ENCODE assay signal across 7 mouse cellular contexts in genomic region chr8:45780585-45780984, GRCm38 (mm10).
DNase-seq lines count a peak whose midpoint lies in the region; ATAC-seq and TF ChIP-seq lines count a peak whose summit lies in the region.

No protein-coding gene starts in this region.

- H3K4me1 ChIP-seq in hindbrain, embryonic 14.5 days (replicated peaks; ENCODE audit: control insufficient read depth, insufficient read depth, low read length), result no peaks in the 10 kb centered on the region
- H3K4me1 ChIP-seq in hindbrain, embryonic 12.5 days, result no peaks in the 10 kb centered on the region
- H3K4me1 ChIP-seq in thymus, adult 2 months (replicated peaks; ENCODE audit: control insufficient read depth, insufficient read depth, low read length), result no peaks in the 10 kb centered on the region
- no peaks in the 10 kb centered on the region for H3K4me1 ChIP-seq in stomach, postnatal 0 days (replicated peaks; ENCODE audit: control insufficient read depth, insufficient read depth)

- H3K9me3 ChIP-seq in hindbrain, embryonic 14.5 days (ENCODE audit: control insufficient read depth, low read length), result no peaks in the 10 kb centered on the region
- H3K9me3 ChIP-seq in hindbrain, embryonic 12.5 days (replicated peaks), result no peaks in the 10 kb centered on the region
- no peaks in the 10 kb centered on the region for H3K9me3 ChIP-seq in stomach, postnatal 0 days (ENCODE audit: control insufficient read depth, low read length)

- 61% methylated on average over 4 of the region's 4 CpGs for WGBS in hindbrain, embryonic 14.5 days
- WGBS in hindbrain, embryonic 12.5 days, result 69% methylated on average over 4 of the region's 4 CpGs
- 44% methylated on average over 4 of the region's 4 CpGs for WGBS in thymus, adult 2 months
- WGBS in stomach, postnatal 0 days, result 48% methylated on average over 4 of the region's 4 CpGs

- no peak for TF ChIP-seq CTCF in thymus, adult 2 months (IDR thresholded peaks at IDR 0.05; ENCODE audit: borderline replicate concordance, control insufficient read depth, extremely low read depth, insufficient read depth, low read length, poor library complexity)
- peak; percentile 76 for TF ChIP-seq CTCF in stomach, postnatal 0 days (IDR thresholded peaks at IDR 0.05; ENCODE audit: low read depth)

- DNase-seq in hindbrain, embryonic 14.5 days (ENCODE audit: low spot score), result peak; percentile 83
- DNase-seq in thymus, postnatal 0 days (ENCODE audit: low spot score), result peak; percentile 23
- DNase-seq in thymus, adult 2 months, result no peak
- DNase-seq in c-Kit-positive CD71-positive TER-119-positive erythroid progenitor cells, embryonic 14.5 days (ENCODE audit: low spot score), result peak; percentile 3
- no peak for DNase-seq in stomach, postnatal 0 days (ENCODE audit: low spot score)
- DNase-seq in spleen, adult 12 weeks (ENCODE audit: low spot score), result no peak

- H3K9ac ChIP-seq in hindbrain, embryonic 14.5 days, result no peak overlapping the region
- H3K9ac ChIP-seq in hindbrain, embryonic 12.5 days, result no peak overlapping the region
- no peak overlapping the region for H3K9ac ChIP-seq in stomach, postnatal 0 days (ENCODE audit: low read length)

- no peak overlapping the region for H3K27ac ChIP-seq in hindbrain, embryonic 14.5 days
- H3K27ac ChIP-seq in hindbrain, embryonic 12.5 days, result no peak overlapping the region
- H3K27ac ChIP-seq in thymus, adult 2 months (ENCODE audit: control insufficient read depth, insufficient read depth, low read length), result no peak overlapping the region
- no peak overlapping the region for H3K27ac ChIP-seq in stomach, postnatal 0 days (replicated peaks)

- H3K36me3 ChIP-seq in hindbrain, embryonic 14.5 days (replicated peaks; ENCODE audit: control insufficient read depth, insufficient read depth), result peaks cover 48% of the 10 kb centered on the region
- H3K36me3 ChIP-seq in hindbrain, embryonic 12.5 days, result peaks cover 20% of the 10 kb centered on the region
- H3K36me3 ChIP-seq in thymus, adult 2 months (ENCODE audit: control insufficient read depth, insufficient read depth, low read length), result no peaks in the 10 kb centered on the region
- no peaks in the 10 kb centered on the region for H3K36me3 ChIP-seq in stomach, postnatal 0 days (ENCODE audit: control insufficient read depth, insufficient read depth, low read length)

- H3K4me2 ChIP-seq in hindbrain, embryonic 14.5 days (replicated peaks), result no peak overlapping the region
- no peak overlapping the region for H3K4me2 ChIP-seq in hindbrain, embryonic 12.5 days (replicated peaks)
- H3K4me2 ChIP-seq in stomach, postnatal 0 days (replicated peaks; ENCODE audit: low read depth), result no peak overlapping the region

- TF ChIP-seq POLR2A in thymus, adult 2 months (IDR thresholded peaks at IDR 0.05; ENCODE audit: control insufficient read depth, extremely low read depth, insufficient read depth, low read length, poor library complexity), result no peak

- TF ChIP-seq EP300 in stomach, postnatal 0 days (optimal IDR thresholded peaks at IDR 0.05), result no peak

- ATAC-seq in hindbrain, embryonic 14.5 days (ENCODE audit: low FRiP score), result no peak
- no peak for ATAC-seq in hindbrain, embryonic 12.5 days (ENCODE audit: low FRiP score)
- no peak for ATAC-seq in stomach, postnatal 0 days (ENCODE audit: low FRiP score, low TSS enrichment)

- H3K4me3 ChIP-seq in hindbrain, embryonic 14.5 days (replicated peaks; ENCODE audit: low read length), result no peak overlapping the region
- H3K4me3 ChIP-seq in hindbrain, embryonic 12.5 days, result no peak overlapping the region
- no peak overlapping the region for H3K4me3 ChIP-seq in thymus, adult 2 months (ENCODE audit: control insufficient read depth, insufficient read depth, low read length)
- no peak overlapping the region for H3K4me3 ChIP-seq in stomach, postnatal 0 days (ENCODE audit: low read depth, low read length)

- H3K27me3 ChIP-seq in hindbrain, embryonic 14.5 days (ENCODE audit: control insufficient read depth, insufficient read depth, low read length), result no peaks in the 10 kb centered on the region
- H3K27me3 ChIP-seq in hindbrain, embryonic 12.5 days, result no peaks in the 10 kb centered on the region
- H3K27me3 ChIP-seq in thymus, adult 2 months (ENCODE audit: control insufficient read depth, insufficient read depth, low read length), result no peaks in the 10 kb centered on the region
- H3K27me3 ChIP-seq in stomach, postnatal 0 days (ENCODE audit: control insufficient read depth, insufficient read depth, low read length), result no peaks in the 10 kb centered on the region

Comparison
In these comparisons a context has a peak if more than half of its experiments do, and no peak if none do; other contexts are left out.
1. DNase-seq: peak in hindbrain, embryonic 14.5 days (single experiment), thymus, postnatal 0 days (single experiment) and c-Kit-positive CD71-positive TER-119-positive erythroid progenitor cells, embryonic 14.5 days (single experiment); none in thymus, adult 2 months (single experiment), stomach, postnatal 0 days (single experiment) and spleen, adult 12 weeks (single experiment).